Mouse (Mus musculus) MEL (cell line): Measurements from ENCODE around the gene Rxrb. TPM values are rescaled to one million over a fixed set of nuclear protein-coding genes. Genes with fewer than 3 reads are reported as not detected.
A peak's percentile ranks its signal among the peaks of the same experiment; 100 is the strongest.

Experiments used
- DNase-seq: peaks from one replicate; pipeline ENCODE4 v3.0.0; 2011; ENCODE audit warnings: low read depth, low spot score
- H3K27ac ChIP-seq: 2 replicates; pipeline ENCODE4 v1.5.1; 2012; ENCODE audit warnings: low read depth, mild to moderate bottlenecking, control low read depth, low read length, moderate library complexity; ENCODE audit not compliant: control insufficient read depth
- H3K27me3 ChIP-seq, 2 experiments: fragments of 150-350 bp in 1 of 2; sonication (generic) in 1 of 2; 2 replicates each; pipeline ENCODE4 v1.6.1; 2012; ENCODE audit warnings: low read length in 2 of 2, mild to moderate bottlenecking in 2 of 2, improper control_type of control experiment in 1 of 2, moderate library complexity in 1 of 2; ENCODE audit not compliant: insufficient read depth in 2 of 2, control insufficient read depth in 1 of 2
- H3K36me3 ChIP-seq, 2 experiments: 2 replicates each; pipeline ENCODE4 v1.6.1; 2012 to 2014; ENCODE audit warnings: low read length in 2 of 2, improper control_type of control experiment in 1 of 2, inconsistent platforms in 1 of 2, mild to moderate bottlenecking in 1 of 2; ENCODE audit not compliant: insufficient read depth in 2 of 2, control insufficient read depth in 1 of 2
- H3K4me1 ChIP-seq, 2 experiments: fragments of 150-350 bp in 1 of 2; sonication (generic) in 1 of 2; 2 replicates each; pipeline ENCODE4 v1.6.1; 2012; ENCODE audit warnings: low read length in 2 of 2, improper control_type of control experiment in 1 of 2, mild to moderate bottlenecking in 1 of 2; ENCODE audit not compliant: insufficient read depth in 2 of 2, control insufficient read depth in 1 of 2
- H3K4me3 ChIP-seq, 2 experiments: fragments of 150-350 bp in 1 of 2; sonication (generic) in 1 of 2; 2 replicates each; pipeline ENCODE4 v1.5.1; 2012; ENCODE audit warnings: low read depth in 2 of 2, low read length in 2 of 2, mild to moderate bottlenecking in 2 of 2, moderate library complexity in 2 of 2, control low read depth in 1 of 2, improper control_type of control experiment in 1 of 2; ENCODE audit not compliant: control insufficient read depth in 1 of 2, insufficient read depth in 1 of 2
- H3K79me2 ChIP-seq: 2 replicates; pipeline ENCODE4 v1.6.1; 2012; ENCODE audit warnings: mild to moderate bottlenecking, low read length, moderate library complexity; ENCODE audit not compliant: control insufficient read depth, poor library complexity, insufficient read depth
- H3K9ac ChIP-seq: 2 replicates; pipeline ENCODE4 v1.6.1; 2012; ENCODE audit warnings: low read depth, mild to moderate bottlenecking, control low read depth, low read length, moderate library complexity; ENCODE audit not compliant: control insufficient read depth, poor library complexity, severe bottlenecking
- H3K9me3 ChIP-seq: fragments of 150-350 bp; sonication (generic); replicated peaks from 2 replicates; pipeline ENCODE4 v1.6.1; 2012; ENCODE audit warnings: mild to moderate bottlenecking, low read length, improper control_type of control experiment, moderate library complexity; ENCODE audit not compliant: insufficient read depth
- BHLHE40 ChIP-seq: IDR thresholded peaks from 2 replicates; pipeline ENCODE4 v1.6.1; 2012; ENCODE audit warnings: low read depth, mild to moderate bottlenecking, inconsistent platforms, low read length, improper control_type of control experiment, borderline replicate concordance
- CHD2 ChIP-seq: IDR thresholded peaks from 2 replicates; pipeline ENCODE4 v1.6.1; 2011; ENCODE audit warnings: low read length, improper control_type of control experiment
- CTCF ChIP-seq, 3 experiments: IDR thresholded peaks in 2 of 3; conservative IDR thresholded peaks in 1 of 3; 2 replicates each; pipeline ENCODE4 v1.5.1; 2011 to 2012; ENCODE audit warnings: low read length in 3 of 3, low read depth in 2 of 3, mild to moderate bottlenecking in 2 of 3, improper control_type of control experiment in 1 of 3, inconsistent platforms in 1 of 3, mixed read lengths in 1 of 3, moderate library complexity in 1 of 3; ENCODE audit not compliant: control insufficient read depth in 1 of 3, insufficient read depth in 1 of 3, poor library complexity in 1 of 3, severe bottlenecking in 1 of 3
- E2F4 ChIP-seq: IDR thresholded peaks from 2 replicates; pipeline ENCODE4 v1.6.1; 2011; ENCODE audit warnings: low read depth, low read length, improper control_type of control experiment, borderline replicate concordance
- EP300 ChIP-seq, 2 experiments: IDR thresholded peaks; 2 replicates each; pipeline ENCODE4 v1.6.1; 2011; ENCODE audit warnings: improper control_type of control experiment in 2 of 2, low read length in 2 of 2, low read depth in 1 of 2, mild to moderate bottlenecking in 1 of 2
- HCFC1 ChIP-seq: IDR thresholded peaks from 2 replicates; pipeline ENCODE4 v1.6.1; 2012; ENCODE audit warnings: low read depth, mild to moderate bottlenecking, inconsistent platforms, low read length, improper control_type of control experiment, moderate library complexity
- JUND ChIP-seq: IDR thresholded peaks from 2 replicates; pipeline ENCODE4 v1.6.1; 2011; ENCODE audit warnings: low read depth, mild to moderate bottlenecking, improper control_type of control experiment, low read length
- MAZ ChIP-seq: IDR thresholded peaks from 2 replicates; pipeline ENCODE4 v1.6.1; 2012; ENCODE audit warnings: low read depth, mild to moderate bottlenecking, inconsistent platforms, low read length, improper control_type of control experiment
- MEF2A ChIP-seq: IDR thresholded peaks from 2 replicates; pipeline ENCODE4 v1.6.1; 2014; ENCODE audit warnings: low read depth, mild to moderate bottlenecking, inconsistent platforms, low read length, improper control_type of control experiment; ENCODE audit not compliant: poor library complexity, insufficient replicate concordance, severe bottlenecking; ENCODE audit errors: extremely low read depth
- MYB ChIP-seq: IDR thresholded peaks from 2 replicates; pipeline ENCODE4 v1.6.1; 2011; ENCODE audit warnings: mild to moderate bottlenecking, low read depth, low read length, improper control_type of control experiment
- NRF1 ChIP-seq: IDR thresholded peaks from 2 replicates; pipeline ENCODE4 v1.6.1; 2014; ENCODE audit warnings: low read depth, mild to moderate bottlenecking, inconsistent platforms, low read length, improper control_type of control experiment, moderate library complexity; ENCODE audit not compliant: poor library complexity, insufficient read depth, severe bottlenecking
- POLR2A ChIP-seq, 2 experiments: IDR thresholded peaks; 2 replicates each; pipeline ENCODE4 v1.6.1; 2011 to 2012; ENCODE audit warnings: low read length in 2 of 2, mild to moderate bottlenecking in 2 of 2, control low read depth in 1 of 2, improper control_type of control experiment in 1 of 2, low read depth in 1 of 2, moderate library complexity in 1 of 2; ENCODE audit not compliant: control insufficient read depth in 1 of 2, insufficient read depth in 1 of 2, poor library complexity in 1 of 2
- POLR2AphosphoS5 ChIP-seq: IDR thresholded peaks from 2 replicates; pipeline ENCODE4 v1.6.1; 2012; ENCODE audit warnings: low read depth, borderline replicate concordance, mild to moderate bottlenecking, inconsistent platforms, low read length, moderate library complexity, mixed read lengths
- RAD21 ChIP-seq: IDR thresholded peaks from 2 replicates; pipeline ENCODE4 v1.6.1; 2011; ENCODE audit warnings: mild to moderate bottlenecking, low read depth, low read length, improper control_type of control experiment
- RCOR1 ChIP-seq: IDR thresholded peaks from 2 replicates; pipeline ENCODE4 v1.6.1; 2012; ENCODE audit warnings: low read depth, mild to moderate bottlenecking, inconsistent platforms, low read length, improper control_type of control experiment
- TAL1 ChIP-seq: IDR thresholded peaks from 2 replicates; pipeline ENCODE4 v1.6.1; 2012; ENCODE audit warnings: mild to moderate bottlenecking, inconsistent platforms, low read length, moderate library complexity, mixed read lengths
- TBP ChIP-seq: IDR thresholded peaks from 2 replicates; pipeline ENCODE4 v1.8.0; 2011; ENCODE audit warnings: low read depth, low read length, improper control_type of control experiment
- UBTF ChIP-seq: IDR thresholded peaks from 2 replicates; pipeline ENCODE4 v1.6.1; 2012; ENCODE audit warnings: low read depth, mild to moderate bottlenecking, inconsistent platforms, low read length, improper control_type of control experiment, moderate library complexity, borderline replicate concordance; ENCODE audit not compliant: insufficient read depth
- ZMIZ1 ChIP-seq: IDR thresholded peaks from 2 replicates; pipeline ENCODE4 v1.6.1; 2012; ENCODE audit warnings: low read depth, mild to moderate bottlenecking, inconsistent platforms, low read length, improper control_type of control experiment, moderate library complexity
- polyA plus RNA-seq, 2 experiments: library from polyadenylated mRNA; stranded (reverse) in 1 of 2; unstranded in 1 of 2; fragments of >175 nt in 1 of 2; fragments of >200 nt in 1 of 2; gene quantifications; 2 replicates each; pipeline versions ENCODE4 v1.2.1 to v1.2.4; 2012; ENCODE audit warnings: low replicate concordance in 2 of 2, low read depth in 1 of 2; ENCODE audit not compliant: insufficient read length in 2 of 2, insufficient read depth in 1 of 2, missing spikeins in 1 of 2
- total RNA-seq: library from RNA; depleted of rRNA; stranded (reverse); fragments of 300-350 nt; gene quantifications from 2 replicates; pipeline ENCODE4 v1.2.3, GENCODE M21; 2012

Rxrb gene
- total and polyA plus RNA-seq, 3 experiments, result 37.6 to 63.4 TPM; not detected in 1

- peak overlapping the region; percentile 51 for H3K27ac ChIP-seq
- no peaks in the 10 kb centered on the region for H3K9me3 ChIP-seq
- TF ChIP-seq BHLHE40, result no peak
- TF ChIP-seq MEF2A, result no peak
- no peak for TF ChIP-seq MAZ
- no peak for TF ChIP-seq ZMIZ1
- no peak for TF ChIP-seq HCFC1
- TF ChIP-seq JUND, result no peak
- no peak for TF ChIP-seq E2F4
- TF ChIP-seq POLR2AphosphoS5, result no peak
- no peak for TF ChIP-seq UBTF
- TF ChIP-seq RAD21, result no peak
- no peak for TF ChIP-seq MYB
- TF ChIP-seq CTCF (IDR thresholded peaks at IDR 0.05 in 2 of 3, conservative IDR thresholded peaks at IDR 0.05 in 1 of 3; ENCODE audit: control insufficient read depth in 1 of 3, insufficient read depth in 1 of 3, low read depth in 2 of 3, low read length in 3 of 3, poor library complexity in 1 of 3, severe bottlenecking in 1 of 3), result no peak
- no peak for TF ChIP-seq NRF1
- no peak for TF ChIP-seq CHD2
- TF ChIP-seq TAL1, result no peak
- TF ChIP-seq, all 39 proteins: peak for 0
- Histone ChIP-seq H3K27me3 (no peaks in the 10 kb centered on the region), H3K4me3 (no peak overlapping the region), H3K9ac (no peak overlapping the region), H3K79me2 (no peaks in the 10 kb centered on the region), H3K4me1 (peaks cover 0 to 7% of the 10 kb centered on the region in 2 experiments; a peak in 2 of 4 replicates), H3K36me3 (no peaks in the 10 kb centered on the region; a peak in 1 of 4 replicates)
- peak; percentile 41 for DNase-seq
Observed at GRCm38 (mm10) chr17:34047404-34048050, 15.9 kb downstream of the Rxrb start.

GRCm38 (mm10) chr17:34057224-34057623 lies 25.6 kb downstream of the Rxrb start:
- TF ChIP-seq RCOR1 (no peak), CHD2 (no peak), POLR2A (IDR thresholded peaks at IDR 0.05; ENCODE audit: control insufficient read depth in 1 of 2, insufficient read depth in 1 of 2, low read depth in 1 of 2, low read length in 2 of 2, poor library complexity in 1 of 2) (no peak), MYB (no peak), E2F4 (no peak), EP300 (IDR thresholded peaks at IDR 0.05; ENCODE audit: low read depth in 1 of 2, low read length in 2 of 2) (no peak), RAD21 (no peak), MEF2A (no peak), TBP (no peak)
- no peak for DNase-seq
- Histone ChIP-seq H3K27me3 (no peaks in the 10 kb centered on the region), H3K9ac (no peak overlapping the region), H3K4me3 (no peak overlapping the region), H3K9me3 (no peaks in the 10 kb centered on the region), H3K4me1 (no peaks in the 10 kb centered on the region), H3K36me3 (no peaks in the 10 kb centered on the region), H3K27ac (no peak overlapping the region), H3K79me2 (no peaks in the 10 kb centered on the region)
